Mouse (Mus musculus): ENCODE results near the gene Ptpn18.
"Not testable (repeated sequence)": the region's sequence is repeated elsewhere in the genome, so short reads cannot be mapped to it uniquely, and the experiment has no call there.

Gene Ptpn18

DNA sequence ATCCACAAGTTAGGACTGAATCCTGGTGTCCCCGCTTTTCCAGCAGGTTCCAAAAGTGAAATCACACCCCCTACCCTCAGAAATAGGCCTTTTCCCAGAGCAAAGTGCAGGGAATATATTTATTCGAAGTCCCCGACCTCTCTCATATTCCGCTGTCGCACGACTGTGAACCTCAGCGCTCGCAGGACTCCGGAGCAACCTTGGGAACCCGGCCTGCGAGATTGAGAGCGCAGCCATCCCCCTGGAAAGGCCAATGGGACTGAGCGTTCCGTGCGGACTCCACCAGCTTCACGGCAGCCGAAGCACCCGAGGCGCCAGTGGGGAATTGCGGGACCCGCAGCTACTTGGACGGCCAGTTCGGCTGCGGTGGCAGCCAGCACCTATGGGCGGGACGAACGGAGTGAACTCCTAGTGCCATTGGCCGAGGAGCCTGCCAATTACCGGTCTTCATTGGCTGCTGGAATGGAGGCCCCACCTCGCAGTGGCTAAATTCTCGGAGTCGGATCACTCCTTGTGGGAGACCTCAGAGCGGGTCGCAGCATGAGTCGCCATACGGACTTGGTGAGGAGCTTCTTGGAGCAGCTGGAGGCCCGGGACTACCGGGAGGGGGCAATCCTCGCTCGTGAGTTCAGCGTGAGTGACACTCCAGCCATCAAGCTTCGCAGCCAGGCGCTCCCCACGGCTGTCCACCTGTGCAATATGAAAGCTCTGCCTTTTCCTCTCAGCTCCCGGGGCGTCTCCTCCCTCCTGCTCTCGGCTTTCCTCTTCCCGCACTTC, at the start of gene Ptpn18:
Gene Ptpn18, plus strand, starts transcription at position 479 of the 777 bp plus-strand sequence.
- DNase-seq: peak; percentile 97 to 98

DNA sequence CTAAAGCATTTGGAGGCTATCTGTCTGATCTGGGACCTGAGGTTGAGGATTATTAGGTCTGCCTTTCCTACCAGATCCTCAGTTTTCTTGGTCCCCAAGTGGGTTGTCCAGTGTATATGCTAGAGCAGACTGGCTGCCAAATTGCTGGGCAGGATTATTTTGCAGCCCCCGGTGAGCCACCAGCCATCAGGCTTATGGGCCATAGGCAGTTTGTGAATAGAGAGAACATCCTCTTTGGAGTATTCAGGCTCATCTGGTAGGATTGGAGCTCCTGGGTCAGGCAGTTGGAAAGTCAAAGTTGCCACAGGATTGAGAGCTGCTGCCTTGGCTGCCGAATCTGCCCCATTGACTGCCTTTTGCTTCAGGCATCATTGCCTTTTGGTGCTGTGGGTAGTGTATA, 31.1 kb upstream of the Ptpn18 start:
- DNase-seq: no peak

DNA sequence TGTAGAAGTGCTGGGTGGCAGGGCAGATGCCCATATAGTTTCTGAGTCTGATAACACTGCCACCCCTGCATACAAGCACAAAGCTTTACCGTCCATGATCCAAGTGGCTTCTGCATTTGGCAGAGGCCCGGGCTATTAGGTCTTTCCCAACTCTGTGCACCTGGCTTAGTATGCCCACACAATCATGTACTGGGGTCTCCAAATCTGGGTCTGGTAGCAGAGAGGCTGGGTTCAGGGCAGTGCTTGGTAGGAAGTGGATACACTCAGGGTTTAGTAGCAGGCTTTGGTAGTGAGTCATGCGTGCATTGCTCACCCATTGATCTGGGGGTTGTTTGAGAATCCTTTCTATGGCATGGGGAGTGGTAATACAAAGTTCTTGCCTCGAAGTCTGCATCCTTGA, 30.3 kb upstream of the Ptpn18 start:
- DNase-seq: no peak

DNA sequence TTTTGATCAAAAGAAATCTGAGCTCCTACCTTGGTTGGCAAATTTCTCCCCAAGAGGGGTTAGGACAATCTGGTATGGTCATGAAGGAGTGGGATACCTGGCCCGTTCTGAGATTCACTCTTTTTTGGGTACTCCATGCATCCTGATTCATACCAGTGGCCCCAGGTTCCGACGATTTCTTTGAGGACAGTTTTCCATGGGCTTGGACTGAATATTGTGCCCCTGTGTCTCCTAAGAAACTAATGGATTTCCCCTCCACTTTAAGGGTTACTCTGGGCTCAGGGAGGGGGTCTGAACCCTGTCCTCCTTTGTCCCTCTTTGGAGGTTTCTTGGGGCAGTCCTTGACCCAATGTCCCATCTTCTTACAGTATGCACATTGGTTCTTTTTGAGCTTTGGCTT, 28.6 kb upstream of the Ptpn18 start:
- no peak for DNase-seq

DNA sequence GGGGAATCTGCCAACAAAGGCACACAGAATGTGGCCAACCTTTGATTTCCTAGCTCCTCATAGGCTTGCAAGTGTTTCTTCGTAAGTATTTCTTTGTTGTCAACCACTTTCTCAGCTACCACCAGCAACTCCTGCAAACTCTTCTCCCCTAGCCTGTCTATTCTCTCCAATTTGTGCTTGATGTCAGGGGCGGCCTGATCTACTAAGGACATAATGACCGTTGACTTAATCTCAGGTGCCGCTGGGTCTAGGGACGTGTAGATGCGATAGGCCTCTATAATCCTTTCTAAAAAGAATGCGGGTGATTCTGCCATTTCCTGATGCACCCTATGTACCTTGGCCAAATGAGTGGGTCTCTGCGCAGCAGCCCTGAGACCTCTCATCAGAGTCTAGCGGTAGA, 28.1 kb upstream of the Ptpn18 start:
- no peak for DNase-seq

DNA sequence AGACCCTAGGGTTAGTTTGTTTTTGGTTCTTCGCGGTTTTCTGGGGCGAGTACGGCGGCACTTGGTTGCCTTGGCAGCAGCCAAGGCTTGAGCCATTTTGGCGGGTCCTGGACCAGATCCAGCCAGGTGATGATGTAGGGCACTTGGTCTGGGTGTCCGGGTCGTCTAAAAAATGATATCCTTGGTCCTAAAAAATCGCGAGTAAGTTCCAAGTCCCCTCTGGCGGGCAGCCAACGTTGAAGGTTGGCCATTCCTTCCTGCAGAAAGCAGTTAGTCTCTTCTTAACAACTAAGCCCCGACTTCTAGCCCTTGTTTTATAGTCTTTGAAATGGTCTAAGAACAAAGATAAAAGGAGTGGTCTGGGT, 27.2 kb upstream of the Ptpn18 start:
- DNase-seq: peak; percentile 61 to 78

DNA sequence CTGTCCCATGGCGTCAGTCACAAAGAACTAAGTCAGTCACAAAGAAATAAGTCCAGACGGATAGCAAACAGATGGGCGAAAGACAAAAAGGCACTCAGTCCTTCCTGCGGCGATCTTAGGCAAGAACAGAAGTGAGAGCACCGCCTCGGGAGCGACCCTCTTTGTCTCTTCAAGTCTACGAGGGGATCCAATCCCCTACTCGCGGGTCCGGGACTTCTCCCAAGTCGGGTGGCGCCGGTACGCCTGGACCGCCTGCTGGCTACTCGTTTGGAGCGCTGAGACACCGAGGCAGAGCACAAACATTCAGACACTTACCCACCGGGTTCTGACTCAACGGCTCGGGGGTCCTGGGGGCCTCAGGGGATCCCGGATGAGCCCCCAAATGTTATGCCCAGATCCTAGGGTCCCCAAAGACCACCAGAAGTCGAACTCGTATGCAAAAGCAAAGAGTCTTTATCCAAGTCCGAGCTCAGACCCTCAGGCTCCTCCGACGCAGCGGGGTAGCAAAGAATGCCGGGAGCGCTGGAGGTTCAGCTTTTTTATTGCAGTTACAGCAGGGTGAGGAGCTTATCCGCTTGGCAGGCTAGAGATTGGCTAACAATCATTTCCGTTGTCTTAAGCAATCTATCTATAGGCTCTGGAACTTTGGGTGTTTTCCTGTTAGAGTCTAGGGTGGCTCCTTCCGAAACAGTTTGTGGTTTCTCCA, 26.6 kb upstream of the Ptpn18 start:
- peak; percentile 48 to 53 for DNase-seq

DNA sequence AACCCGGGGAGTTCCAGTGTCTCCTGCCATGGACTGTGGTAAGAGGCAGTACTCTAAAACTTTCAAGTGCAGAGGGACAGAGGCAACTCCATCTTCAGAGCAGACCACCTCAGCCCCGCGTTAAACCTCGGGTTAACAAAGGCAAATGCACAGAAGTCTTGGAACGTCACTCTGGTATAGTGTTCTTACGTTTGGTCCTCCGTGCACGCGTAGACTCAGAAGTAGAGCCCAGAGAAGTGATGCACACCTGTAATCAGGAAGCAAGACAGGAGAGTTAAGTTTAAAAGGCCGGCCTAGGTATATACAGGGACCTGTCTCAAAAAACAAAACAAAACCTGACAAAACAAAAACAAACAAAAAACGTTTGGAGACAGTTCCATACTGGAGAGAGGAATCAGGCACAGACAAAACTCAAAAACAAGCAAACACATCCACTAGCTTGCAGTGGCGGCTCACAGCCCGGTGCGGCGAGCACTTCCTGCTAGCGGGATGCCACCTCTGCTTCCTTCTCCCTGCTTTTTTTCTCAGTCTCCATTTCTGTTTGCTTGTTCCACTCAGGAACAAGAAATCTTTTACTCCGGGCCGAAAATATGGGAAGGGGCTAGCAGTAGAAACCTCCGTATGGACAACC, 25.6 kb upstream of the Ptpn18 start:
- DNase-seq: peak; percentile 56 to 57

DNA sequence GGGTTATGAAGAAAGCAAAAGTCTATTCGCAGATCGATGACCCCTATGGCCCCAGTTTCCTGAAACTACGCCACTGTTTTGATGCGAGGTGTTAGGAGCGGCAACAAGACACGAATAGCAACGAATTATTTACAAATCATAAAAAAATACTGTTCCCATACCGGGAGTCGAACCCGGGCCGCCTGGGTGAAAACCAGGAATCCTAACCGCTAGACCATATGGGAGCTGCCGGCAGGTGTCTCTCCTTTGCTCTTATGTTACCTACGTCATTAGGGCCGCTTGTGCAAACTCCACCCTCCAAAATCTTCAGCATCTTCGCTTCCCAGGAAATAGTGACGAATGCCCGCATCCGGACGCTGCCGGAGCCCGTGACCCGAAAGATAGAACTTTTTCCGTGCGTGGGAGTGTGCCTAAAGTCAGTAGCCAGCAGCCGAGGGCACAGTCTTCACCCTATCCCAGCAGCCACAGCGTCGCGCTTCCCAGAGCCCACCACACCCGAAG, 24.9 kb upstream of the Ptpn18 start:
- DNase-seq: peak; percentile 96 to 98

DNA sequence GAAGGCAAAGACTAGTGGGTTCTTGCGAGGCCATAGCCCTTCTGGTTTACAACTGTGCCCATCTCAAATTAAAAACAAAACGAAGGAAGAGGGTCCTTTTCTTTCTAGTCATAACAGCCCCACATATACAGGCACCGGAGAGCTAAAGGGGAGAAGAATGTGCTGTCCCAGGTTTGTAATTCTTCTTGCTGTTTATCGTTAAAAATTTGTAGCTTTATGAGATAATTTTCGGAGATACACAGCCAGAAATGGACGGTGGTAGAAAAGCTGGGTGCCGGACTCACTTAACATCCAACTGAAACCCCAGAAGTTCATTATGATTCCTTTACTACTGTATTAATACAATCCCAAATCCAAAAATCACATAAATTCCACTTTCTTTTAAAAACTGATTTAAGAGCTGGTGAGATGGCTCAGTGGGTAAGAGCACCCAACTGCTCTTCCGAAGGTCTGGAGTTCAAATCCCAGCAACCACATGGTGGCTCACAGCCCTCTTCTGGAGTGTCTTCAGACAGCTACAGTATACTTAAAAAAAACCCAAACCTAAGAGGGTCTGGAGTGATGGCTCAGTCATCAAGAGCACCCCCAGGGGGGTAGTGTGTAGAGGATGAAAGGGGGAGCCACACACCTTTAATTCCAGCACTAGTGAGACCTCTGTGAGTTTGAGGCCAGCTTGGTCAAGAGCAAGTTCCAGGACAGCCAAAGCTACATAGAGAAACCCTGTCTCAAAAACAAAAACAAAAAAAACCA, 24.0 kb upstream of the Ptpn18 start:
- no peak for DNase-seq

DNA sequence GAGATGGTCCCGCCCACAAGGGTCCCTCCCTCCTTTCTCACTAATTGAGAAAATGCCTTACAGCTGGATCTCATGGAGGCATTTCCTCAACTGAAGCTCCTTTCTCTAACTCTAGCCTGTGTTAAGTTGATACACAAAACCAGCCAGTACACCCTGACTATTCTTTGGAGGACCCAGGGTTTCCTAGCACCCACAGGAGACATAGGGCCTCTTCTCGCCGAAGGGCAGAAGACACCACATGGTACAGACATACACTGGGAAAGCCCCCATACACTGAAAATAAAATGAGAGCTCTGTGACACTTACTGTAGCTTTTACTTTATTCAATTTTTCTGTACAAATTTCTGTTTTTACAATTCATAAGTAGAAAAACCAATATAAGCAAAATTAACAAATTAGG, 23.2 kb upstream of the Ptpn18 start:
- no peak for DNase-seq

DNA sequence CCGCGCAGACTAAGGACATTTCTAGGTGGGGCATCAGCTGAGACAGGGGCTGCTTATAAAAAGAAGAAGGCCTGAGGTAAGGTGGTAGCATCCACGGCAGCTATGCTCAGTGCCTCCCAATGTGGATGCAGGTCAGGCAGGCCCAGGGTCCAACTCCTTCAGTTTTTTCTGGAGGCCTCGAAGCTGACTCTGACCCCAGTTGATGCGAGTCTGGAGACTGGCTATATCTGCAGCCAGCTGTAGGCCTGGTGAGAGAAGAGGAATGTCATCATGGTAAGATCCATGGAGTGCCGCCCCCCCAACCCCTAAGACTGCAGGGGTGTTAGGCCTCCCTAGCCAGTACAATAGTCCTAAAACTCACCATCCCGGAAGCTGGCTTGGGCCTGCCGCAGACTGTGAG, 22.2 kb upstream of the Ptpn18 start:
- not testable (repeated sequence) for DNase-seq

DNA sequence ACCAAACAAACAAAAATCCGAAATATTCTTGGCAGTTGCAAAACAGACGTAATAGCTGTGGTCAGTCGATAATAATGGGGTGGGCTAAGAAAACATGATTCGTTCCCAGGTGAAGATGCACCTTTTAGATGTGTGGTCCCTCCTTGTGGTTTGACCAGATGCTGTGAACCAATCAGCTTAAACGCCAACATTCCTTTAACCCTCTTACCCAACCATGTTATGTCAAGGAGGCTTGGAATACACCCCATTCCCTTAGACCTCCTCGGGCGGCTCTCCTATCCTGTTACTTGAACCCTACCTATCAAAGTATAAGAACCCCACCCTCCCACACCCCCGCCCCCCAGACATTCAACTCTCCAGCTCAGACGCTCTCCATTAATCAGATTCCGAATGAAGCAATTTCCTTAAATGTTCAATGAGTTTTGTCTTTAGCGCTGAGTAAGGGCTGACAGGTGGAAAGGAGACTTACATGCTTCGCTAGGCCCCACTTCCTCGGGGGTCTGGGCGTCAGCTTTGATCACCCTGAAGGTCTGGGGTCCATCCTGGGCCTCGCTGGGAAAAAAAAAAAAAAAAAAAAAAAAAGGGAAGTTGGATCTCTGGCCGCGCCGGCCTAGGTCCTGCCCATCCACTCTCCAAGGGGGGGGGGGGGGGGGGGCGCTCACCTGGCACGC, 21.0 kb upstream of the Ptpn18 start:
- DNase-seq: no peak

DNA sequence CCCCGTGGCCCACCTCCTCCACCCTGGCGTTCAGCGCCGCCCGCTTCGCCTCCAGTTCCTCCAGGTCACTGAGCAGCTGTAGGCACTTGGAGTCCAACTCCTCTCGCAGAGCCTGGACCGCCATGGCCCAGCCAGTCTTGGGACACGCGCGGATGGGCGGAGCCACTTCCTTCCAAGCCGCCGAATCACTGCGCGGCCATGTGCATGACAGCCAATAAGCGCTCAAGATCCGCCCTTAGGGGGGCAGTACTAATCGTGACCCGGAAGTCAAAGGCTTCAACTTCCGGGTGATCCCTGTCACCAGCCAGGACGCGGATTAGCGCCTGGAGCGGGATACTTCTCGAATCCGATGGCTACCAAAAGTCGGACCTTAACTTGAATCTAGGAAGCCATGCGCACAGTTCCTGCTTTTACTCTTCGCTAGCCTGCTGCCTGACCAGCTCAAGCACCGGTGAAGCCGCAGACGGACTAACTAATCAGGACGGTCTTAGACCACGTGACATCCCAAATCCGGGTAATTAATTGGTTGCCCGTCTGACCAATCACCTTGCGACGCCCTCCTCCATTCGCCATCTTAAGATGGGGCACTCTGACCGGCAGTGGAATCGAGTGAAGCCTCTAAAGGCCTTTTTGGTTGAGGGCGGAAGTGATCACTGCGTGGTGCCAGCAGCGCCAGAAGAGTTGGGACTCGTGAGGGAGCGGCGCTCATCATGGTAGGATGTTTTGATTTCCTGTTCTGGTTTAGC, 20.2 kb upstream of the Ptpn18 start, which contains the start of the genes Ccdc115 and Imp4:
Gene Ccdc115, minus strand, starts transcription at position 458 of the 746 bp plus-strand sequence.
Gene Imp4, plus strand, starts transcription at position 637 of the 746 bp plus-strand sequence.
- DNase-seq: peak; percentile 96

DNA sequence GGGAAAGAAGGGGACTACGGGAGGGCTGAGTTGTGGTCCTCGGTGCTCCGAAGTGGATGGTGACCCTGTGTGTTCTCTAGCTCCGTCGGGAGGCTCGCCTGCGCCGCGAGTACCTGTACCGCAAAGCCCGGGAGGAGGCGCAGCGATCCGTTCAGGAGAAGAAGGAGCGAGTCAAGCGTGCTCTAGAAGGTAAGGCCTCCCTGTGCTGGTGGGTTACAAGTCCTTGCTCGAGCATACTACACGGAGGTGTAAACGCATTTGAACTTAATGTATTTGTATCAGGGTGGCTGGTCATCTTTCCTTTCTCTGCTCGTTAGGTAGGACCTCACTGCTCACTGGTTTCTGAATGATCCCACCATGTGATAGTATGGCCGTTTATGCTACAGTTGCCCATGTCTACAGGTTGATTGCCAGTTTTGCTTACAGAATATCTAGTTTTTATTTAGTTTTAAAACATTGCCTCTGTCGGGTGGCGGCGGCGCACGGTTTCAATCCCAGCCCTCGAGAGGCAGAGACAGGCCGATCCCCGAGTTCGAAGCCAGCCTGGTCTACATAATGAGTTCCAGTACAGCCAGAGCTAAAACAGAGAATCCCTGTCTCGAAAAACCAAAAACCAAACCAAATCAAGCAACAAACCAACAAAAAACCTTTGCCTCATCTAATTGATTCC, 19.5 kb upstream of the Ptpn18 start:
- DNase-seq: peak; percentile 32 to 49

DNA sequence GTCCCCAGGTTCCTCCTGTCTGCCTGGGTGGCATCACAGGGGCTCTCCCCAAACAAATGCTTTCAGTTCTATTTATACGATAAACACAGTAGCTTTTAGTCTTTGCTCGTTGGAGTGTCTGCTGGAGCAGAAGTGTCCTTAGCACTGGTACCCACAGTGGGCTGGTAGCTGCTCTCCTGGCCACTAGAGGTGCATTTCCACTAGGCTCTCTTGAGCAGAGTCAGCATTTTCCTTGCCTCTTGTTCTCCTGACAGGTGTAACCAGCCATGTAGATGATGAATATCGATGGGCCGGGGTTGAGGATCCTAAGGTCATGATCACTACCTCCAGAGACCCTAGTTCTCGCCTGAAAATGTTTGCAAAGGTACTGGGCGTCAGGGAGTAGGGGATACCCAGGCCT, 16.4 kb upstream of the Ptpn18 start:
- DNase-seq: no peak

DNA sequence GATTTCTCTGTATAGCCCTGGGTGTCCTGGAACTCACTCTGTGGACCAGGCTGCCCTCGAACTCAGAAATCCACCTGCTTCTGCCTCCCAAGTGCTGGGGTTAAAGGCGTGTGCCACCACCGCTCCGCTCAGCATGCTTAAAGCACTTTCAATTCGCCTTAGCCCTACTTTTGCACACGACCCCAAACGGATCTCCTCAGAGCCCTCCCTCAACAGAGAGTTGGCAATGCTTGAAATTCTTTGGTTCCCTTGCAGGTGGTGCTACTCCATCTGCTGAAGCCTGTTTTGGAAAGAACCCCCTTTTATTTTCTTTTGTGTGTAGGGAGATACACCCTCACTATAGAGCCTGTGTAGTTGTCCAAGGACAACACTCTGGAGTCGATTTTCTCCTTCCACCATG, 1.1 kb upstream of the Ptpn18 start:
- peak in 1 of 2 experiments; percentile 50 for DNase-seq

DNA sequence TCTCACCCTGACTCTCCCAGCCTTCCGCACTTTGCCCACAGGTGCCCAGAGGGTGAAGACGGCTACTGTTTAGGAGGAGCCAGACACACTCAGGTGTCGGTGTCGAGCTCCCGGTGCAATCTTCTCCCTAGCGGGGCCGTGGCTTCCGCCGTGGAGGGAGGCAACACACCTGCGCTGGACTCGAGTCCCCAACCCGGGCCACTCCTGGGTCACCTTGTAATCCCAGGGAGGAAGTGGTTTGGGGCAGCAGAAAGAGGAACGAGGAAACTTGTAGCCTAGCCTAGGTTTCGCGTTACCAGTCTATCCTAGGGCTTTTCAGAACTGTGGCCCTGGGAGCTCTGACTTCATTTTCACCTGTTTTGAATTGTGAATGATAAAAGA, 489 bp downstream of the Ptpn18 start:
- no peak for DNase-seq

DNA sequence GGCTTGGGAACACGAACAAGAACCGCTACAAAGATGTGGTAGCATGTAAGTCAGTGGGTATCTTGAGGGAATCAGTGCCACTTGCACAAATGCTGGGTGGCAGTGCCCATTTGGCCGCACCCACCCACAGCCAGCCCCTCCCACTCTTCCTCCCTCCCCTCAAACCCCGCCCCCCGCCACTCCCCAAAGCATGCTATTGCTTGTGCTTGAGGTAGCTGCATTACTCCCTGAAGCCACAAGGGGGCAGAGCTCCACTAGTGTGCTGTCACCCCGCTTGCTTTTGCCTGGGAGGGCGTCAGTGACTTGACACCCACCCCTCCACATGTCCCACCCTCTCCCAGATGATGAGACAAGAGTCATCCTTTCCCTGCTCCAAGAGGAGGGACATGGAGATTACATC, 3.2 kb downstream of the Ptpn18 start:
- peak; percentile 72 to 88 for DNase-seq

DNA sequence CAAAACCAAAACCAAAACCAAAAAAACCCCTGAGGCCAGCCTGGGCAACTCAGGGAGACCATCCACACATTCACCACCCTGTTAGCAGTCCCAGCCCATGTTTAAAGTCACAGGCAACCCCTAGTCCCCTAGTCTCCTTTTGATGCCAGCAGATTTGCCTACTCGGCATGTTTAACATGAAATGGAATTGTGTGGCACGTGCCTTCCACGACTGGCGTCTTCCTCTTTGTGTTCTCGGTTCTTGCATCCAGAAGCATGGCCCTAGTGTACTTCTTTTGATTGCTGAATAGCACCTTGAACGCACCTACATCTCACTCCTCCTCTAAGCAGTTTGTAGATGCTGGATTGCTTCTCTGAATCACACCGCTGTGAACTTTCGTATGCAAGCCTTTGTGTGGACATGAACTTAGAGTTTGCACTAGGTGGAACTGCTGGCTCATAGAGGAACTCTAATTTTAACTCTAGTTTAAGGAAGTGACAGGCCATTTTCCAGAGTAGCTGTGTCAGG, 4.8 kb downstream of the Ptpn18 start:
- no peak for DNase-seq

DNA sequence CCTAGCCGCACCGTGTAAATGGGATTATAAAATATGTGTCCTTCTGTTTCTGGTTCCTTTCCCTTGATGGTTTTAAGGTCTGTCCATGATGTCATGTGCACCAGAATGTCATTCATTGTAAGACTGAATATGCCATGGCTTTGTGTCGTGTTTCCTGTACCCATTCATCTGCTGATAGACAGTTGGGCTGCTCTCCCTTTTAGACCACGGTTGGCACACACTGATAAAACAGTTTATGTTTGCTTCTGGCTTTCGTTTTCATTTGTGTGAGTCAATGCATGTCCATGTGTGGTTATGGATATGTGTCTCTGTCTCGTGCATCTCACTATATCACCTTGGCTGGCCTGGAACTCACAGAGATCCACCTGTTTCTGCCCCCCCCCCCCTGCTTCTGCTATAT, 5.9 kb downstream of the Ptpn18 start:
- DNase-seq: no peak

Data from cerebellum, postnatal 14 days (tissue).